9 mouse cellular contexts compared by ENCODE assay signal in the genomic region with DNA sequence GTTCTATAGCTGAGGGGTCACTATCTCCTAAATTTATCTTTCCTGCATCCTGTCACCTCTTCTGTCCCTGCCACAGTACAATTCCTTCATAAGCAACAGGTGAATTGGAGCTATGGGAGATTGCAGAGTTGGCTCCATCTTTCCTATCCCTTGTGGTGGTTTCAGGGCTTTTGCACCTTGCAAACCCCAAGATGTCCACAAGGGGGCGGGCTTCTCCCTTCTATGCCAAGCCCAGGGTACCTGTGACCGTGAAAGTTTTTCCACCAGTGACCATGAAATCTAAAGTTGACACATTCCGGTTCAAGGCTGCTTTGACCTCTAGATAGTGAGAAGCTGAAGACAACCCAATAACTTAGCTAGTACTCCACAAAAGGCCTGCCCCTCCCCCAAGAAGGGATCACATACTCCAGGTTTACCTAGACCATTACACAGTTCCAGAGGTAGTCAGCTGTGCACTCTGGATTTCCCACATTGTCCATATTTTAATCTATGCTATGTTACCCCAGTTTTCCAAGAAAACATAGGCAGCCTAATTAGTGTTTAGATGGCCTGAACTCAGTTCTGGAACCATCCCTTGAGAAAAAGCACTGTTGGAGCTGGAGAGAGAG. TPM values are rescaled to one million over a fixed set of nuclear protein-coding genes. Genes with fewer than 3 reads are reported as not detected.
DNase-seq lines count a peak whose midpoint lies in the region; ATAC-seq and TF ChIP-seq lines count a peak whose summit lies in the region.
"Had no signal": no experiment of that assay in that cellular context is flagged by ENCODE, and none has a peak within 500 bp of the region (broad histone marks: within the 10 kb centered on the region; RNA-seq: fewer than 3 reads in every experiment).

No protein-coding gene starts in this region.

- H3K4me1 ChIP-seq in E14TG2a.4 (replicated peaks; ENCODE audit: low read depth, low read length), result peaks cover 25% of the 10 kb centered on the region
- peaks cover 4% of the 10 kb centered on the region for H3K4me1 ChIP-seq in hindbrain, embryonic 10.5 days (replicated peaks)

- ATAC-seq in erythroblast, adult 5-6 weeks (replicated peaks; ENCODE audit: low FRiP score, poor library complexity, severe bottlenecking), result peak; percentile 85

- peak; percentile 40 for DNase-seq in adrenal gland, adult 8-10 months
- DNase-seq in hindbrain, embryonic 10.5 days (ENCODE audit: low spot score), result peak; percentile 78
- DNase-seq in layer of hippocampus, postnatal 10 days (ENCODE audit: low spot score in 2 of 2), result peak; percentile 79 to 80
- DNase-seq in lung, postnatal 36 days, result peak; percentile 73
- peak; percentile 60 to 74 for DNase-seq in right cerebral cortex, postnatal 10 days (ENCODE audit: low spot score in 2 of 2)
- DNase-seq in urinary bladder, postnatal 36 days (ENCODE audit: low spot score in 2 of 2), result peak; percentile 56 to 60

- H3K4me3 ChIP-seq in E14TG2a.4 (replicated peaks; ENCODE audit: low read length), result no peak overlapping the region
- H3K4me3 ChIP-seq in hindbrain, embryonic 10.5 days, result no peak overlapping the region
- H3K4me3 ChIP-seq: heart, embryonic 13.5 days had no signal

- peaks cover 88% of the 10 kb centered on the region for H3K27me3 ChIP-seq in E14TG2a.4 (ENCODE audit: insufficient read depth, low read length)
- H3K27me3 ChIP-seq in hindbrain, embryonic 10.5 days (ENCODE audit: insufficient read depth, poor library complexity, severe bottlenecking), result peaks cover 74% of the 10 kb centered on the region

- no peaks in the 10 kb centered on the region for H3K9me3 ChIP-seq in E14TG2a.4 (ENCODE audit: low read length)
- no peaks in the 10 kb centered on the region for H3K9me3 ChIP-seq in hindbrain, embryonic 10.5 days
- H3K9me3 ChIP-seq: heart, embryonic 13.5 days had no signal

- H3K27ac ChIP-seq in hindbrain, embryonic 10.5 days, result no peak overlapping the region
- H3K27ac ChIP-seq: heart, embryonic 13.5 days had no signal

- peak; percentile 91 for TF ChIP-seq CTCF in E14TG2a.4 (conservative IDR thresholded peaks at IDR 0.05; ENCODE audit: low read length)

- 12% methylated on average over 3 of the region's 3 CpGs for WGBS in hindbrain, embryonic 10.5 days

- no peaks in the 10 kb centered on the region for H3K36me3 ChIP-seq in E14TG2a.4 (ENCODE audit: insufficient read depth, low read length)
- H3K36me3 ChIP-seq in hindbrain, embryonic 10.5 days, result no peaks in the 10 kb centered on the region
- H3K36me3 ChIP-seq: heart, embryonic 13.5 days had no signal

RNA-seq across cellular contexts. Expression of gene Cyp26a1, which starts 6.4 kb away (rescaled TPM):
- not detected for total RNA-seq in adrenal gland, adult 8-10 months (2022)
- not detected in 2 replicates for total RNA-seq in erythroblast, adult 5-6 weeks (2015; ENCODE audit: low replicate concordance)
- not detected in 2 replicates for total RNA-seq in erythroblast, adult 5-6 weeks (2017; ENCODE audit: low replicate concordance)
- 39.8 and 42.5 TPM in 2 replicates for polyA plus RNA-seq in hindbrain, embryonic 10.5 days (2016; fragmentation: Nextera tagmentation; extraction: Ambion mirVana)
- total RNA-seq in layer of hippocampus, postnatal 10 days (2021), result under 1 TPM; 0.21 to 0.25 TPM

RNA-seq across cellular contexts. Expression of gene Cyp26c1, which starts 18.6 kb away (rescaled TPM):
- total RNA-seq in adrenal gland, adult 8-10 months (2022), result under 1 TPM in 2 of 4 experiments, not detected in 2; 0.23 to 0.32 TPM
- not detected in 2 replicates for total RNA-seq in erythroblast, adult 5-6 weeks (2015; ENCODE audit: low replicate concordance)
- total RNA-seq in erythroblast, adult 5-6 weeks (2017; ENCODE audit: low replicate concordance), result not detected in 2 replicates
- polyA plus RNA-seq in hindbrain, embryonic 10.5 days (2016; fragmentation: Nextera tagmentation; extraction: Ambion mirVana), result 10.0 and 10.1 TPM in 2 replicates
- under 1 TPM; 0.21 to 0.25 TPM for total RNA-seq in layer of hippocampus, postnatal 10 days (2021)
- polyA plus RNA-seq: heart, embryonic 13.5 days had no signal
